Mouse (Mus musculus): ENCODE measurements at regions not wholly inside any gene's neighbourhood (a gene's known extent, or its start where the extent isn't known, plus 50 kb on each side); places are given as distances from the start of the nearest gene placed in this dataset.
A peak's percentile ranks its signal among the peaks of the same experiment; 100 is the strongest.

- no peak for DNase-seq
Measured at GRCm38 (mm10) chr17:51683318-51683717, 149.8 kb downstream of the Satb1 start.

GRCm38 (mm10) chr17:51682368-51682767, 150.7 kb downstream of the Satb1 start:
- DNase-seq = no peak

- DNase-seq = no peak
Measured at GRCm38 (mm10) chr17:51677451-51677850, 155.6 kb downstream of the Satb1 start.

- DNase-seq = no peak
Measured at GRCm38 (mm10) chr17:51658408-51658807, 174.7 kb downstream of the Satb1 start.

GRCm38 (mm10) chr17:51653881-51654280, 179.2 kb downstream of the Satb1 start:
- DNase-seq = no peak

- no peak for DNase-seq
Measured at GRCm38 (mm10) chr17:51651880-51652279, 181.2 kb downstream of the Satb1 start.

- no peak for DNase-seq
Measured at GRCm38 (mm10) chr17:51649213-51649815, 183.8 kb downstream of the Satb1 start.

- DNase-seq = no peak
Measured at GRCm38 (mm10) chr17:51646416-51646815, 186.7 kb downstream of the Satb1 start.

GRCm38 (mm10) chr17:51645866-51646265, 187.2 kb downstream of the Satb1 start:
- no peak for DNase-seq

- DNase-seq = no peak
Measured at GRCm38 (mm10) chr17:51642682-51643081, 190.4 kb downstream of the Satb1 start.

- no peak for DNase-seq
Measured at GRCm38 (mm10) chr17:51635913-51636312, 197.2 kb downstream of the Satb1 start.

- no peak for DNase-seq
Measured at GRCm38 (mm10) chr17:51631574-51631973, 201.5 kb downstream of the Satb1 start.

- DNase-seq = no peak
Measured at GRCm38 (mm10) chr17:51620528-51620927, 212.6 kb downstream of the Satb1 start.

- no peak for DNase-seq
Measured at GRCm38 (mm10) chr17:51585263-51585662, 247.8 kb downstream of the Satb1 start.

GRCm38 (mm10) chr17:51583984-51584880, 248.9 kb downstream of the Satb1 start:
- no peak for DNase-seq

- peak; percentile 5 for DNase-seq
Measured at GRCm38 (mm10) chr17:51583277-51583676, 249.8 kb downstream of the Satb1 start.

- no peak for DNase-seq
Measured at GRCm38 (mm10) chr17:51555854-51556253, 277.2 kb downstream of the Satb1 start.

GRCm38 (mm10) chr17:51554446-51554845, 278.6 kb downstream of the Satb1 start:
- DNase-seq = no peak

- DNase-seq = no peak
Measured at GRCm38 (mm10) chr17:51552277-51553015, 280.6 kb downstream of the Satb1 start.

GRCm38 (mm10) chr17:51546999-51547398, 286.1 kb downstream of the Satb1 start:
- no peak for DNase-seq

GRCm38 (mm10) chr17:51542544-51542943, 290.5 kb downstream of the Satb1 start:
- DNase-seq = no peak

- DNase-seq = peak; percentile 11
Measured at GRCm38 (mm10) chr17:51534678-51535077, 298.4 kb downstream of the Satb1 start.

GRCm38 (mm10) chr17:51534270-51534669, 298.8 kb downstream of the Satb1 start:
- no peak for DNase-seq

Measured in adrenal gland, postnatal 25 days (tissue).